Mouse (Mus musculus) embryonic facial prominence, embryonic 11.5 days (tissue): ENCODE measurements at regions not wholly inside any gene's neighbourhood (a gene's known extent, or its start where the extent isn't known, plus 50 kb on each side); places are given as distances from the start of the nearest gene placed in this dataset.

Experiments
- ATAC-seq: fragments of 200-750 bp; cut with Nextera tagmentation; replicated peaks from 2 replicates; pipeline ENCODE4 v1.8.0; 2017; ENCODE audit warnings: low read depth; ENCODE audit not compliant: insufficient number of reproducible peaks, low FRiP score, low TSS enrichment
- DNase-seq: peaks from one replicate; pipeline ENCODE4 v3.0.0-alpha.2; 2015; ENCODE audit warnings: low spot score
- H3K27ac ChIP-seq: fragments of 300-500 bp; sonication (generic); replicated peaks from 2 replicates; pipeline ENCODE4 v1.5.1; 2014; ENCODE audit warnings: mild to moderate bottlenecking, low read depth, low read length, control low read depth
- H3K27me3 ChIP-seq: fragments of 300-500 bp; sonication (generic); 2 replicates; pipeline ENCODE4 v1.6.1; 2014; ENCODE audit warnings: mild to moderate bottlenecking, low read length, moderate library complexity, mixed read lengths; ENCODE audit not compliant: control insufficient read depth, insufficient read depth
- H3K36me3 ChIP-seq: fragments of 300-500 bp; sonication (generic); replicated peaks from 2 replicates; pipeline ENCODE4 v1.6.1; 2014; ENCODE audit warnings: low read depth, mild to moderate bottlenecking, low read length, moderate library complexity, mixed read lengths; ENCODE audit not compliant: control insufficient read depth, insufficient read depth
- H3K4me1 ChIP-seq: fragments of 300-500 bp; sonication (generic); 2 replicates; pipeline ENCODE4 v1.6.1; 2014; ENCODE audit warnings: low read length, mixed read lengths; ENCODE audit not compliant: control insufficient read depth, insufficient read depth
- H3K4me2 ChIP-seq: fragments of 300-500 bp; sonication (generic); 2 replicates; pipeline ENCODE4 v1.6.1; 2014; ENCODE audit warnings: low read depth, mild to moderate bottlenecking, control low read depth, low read length, moderate library complexity
- H3K4me3 ChIP-seq: fragments of 300-500 bp; sonication (generic); 2 replicates; pipeline ENCODE4 v1.5.1; 2014; ENCODE audit warnings: low read depth, low read length, control low read depth
- H3K9ac ChIP-seq: fragments of 300-500 bp; sonication (generic); replicated peaks from 2 replicates; pipeline ENCODE4 v1.6.1; 2014; ENCODE audit warnings: mild to moderate bottlenecking, control low read depth, low read length
- H3K9me3 ChIP-seq: fragments of 300-500 bp; sonication (generic); replicated peaks from 2 replicates; pipeline ENCODE4 v1.6.1; 2016; ENCODE audit warnings: mild to moderate bottlenecking, low read length, inconsistent platforms, mixed read lengths; ENCODE audit not compliant: control insufficient read depth
- WGBS: fragments of 180-500 bp; shearing (Covaris S2); extraction: QIAGEN DNeasy Blood & Tissue Kit; methylation state at CpG from one replicate; pipeline ENCODE4 v1.1.7; 2014; 5-methylcytosine and 5-hydroxymethylcytosine counted together

DNA sequence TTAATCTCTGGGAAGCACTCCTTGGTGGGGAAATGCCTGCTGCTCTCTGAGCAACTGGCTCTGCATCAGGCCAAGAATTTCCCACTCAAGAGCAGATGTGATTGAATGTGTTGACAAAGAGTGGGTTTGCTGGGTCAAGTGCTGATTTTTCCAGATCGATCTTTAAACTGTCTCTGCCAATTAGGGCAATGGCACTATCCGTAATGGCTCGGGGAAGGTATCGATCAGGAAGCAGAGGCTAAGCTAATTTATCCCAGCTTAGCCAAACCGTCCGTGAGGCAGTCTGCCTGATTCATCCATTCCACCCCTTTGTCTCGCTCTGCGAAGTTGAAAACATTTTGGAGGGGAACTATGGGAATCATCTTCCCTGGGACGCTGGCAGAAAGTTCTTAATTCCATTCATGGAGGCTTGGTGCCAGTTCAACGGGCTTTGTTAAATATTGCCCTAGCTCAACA is 291.9 kb upstream of the Lyplal1 start:
- H3K4me3 ChIP-seq, result no peak overlapping the region
- H3K27me3 ChIP-seq, result no peaks in the 10 kb centered on the region
- no peaks in the 10 kb centered on the region for H3K36me3 ChIP-seq
- no peak overlapping the region for H3K27ac ChIP-seq
- no peaks in the 10 kb centered on the region for H3K9me3 ChIP-seq
- H3K4me1 ChIP-seq, result no peaks in the 10 kb centered on the region; the same call in 1 of the 2 replicates
- no peak for ATAC-seq
- no peak for DNase-seq
- no peak overlapping the region for H3K4me2 ChIP-seq
- 40% methylated on average over 10 of the region's 10 CpGs for WGBS
- 0 out of 2 replicates have a peak overlapping the region, but pooled peaks have one; percentile 32 for H3K9ac ChIP-seq

DNA sequence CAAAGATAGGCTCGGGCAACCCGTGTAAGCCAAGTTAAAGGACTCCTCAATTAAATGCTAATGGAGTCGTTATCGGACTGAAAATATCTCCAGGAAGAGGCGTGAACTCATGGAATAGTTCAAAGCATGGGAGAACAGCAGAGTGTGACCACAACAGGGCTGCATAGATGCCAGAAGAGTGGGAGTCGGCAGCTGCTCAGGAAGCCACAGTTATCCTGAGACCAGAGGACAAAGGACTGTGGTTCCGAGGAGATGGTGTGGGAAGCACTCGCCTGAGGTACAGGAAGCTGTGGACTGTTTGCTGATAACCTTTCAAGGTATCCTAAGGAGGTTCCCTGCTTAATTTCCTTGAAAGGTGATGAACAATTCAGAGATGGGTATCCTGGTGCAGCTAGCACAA is 290.5 kb upstream of the Lyplal1 start:
- Histone ChIP-seq H3K36me3 (no peaks in the 10 kb centered on the region), H3K27ac (no peak overlapping the region), H3K4me1 (no peaks in the 10 kb centered on the region; the same call in 1 of the 2 replicates), H3K4me2 (no peak overlapping the region), H3K27me3 (no peaks in the 10 kb centered on the region), H3K9me3 (no peaks in the 10 kb centered on the region), H3K4me3 (no peak overlapping the region), H3K9ac (no peak overlapping the region)
- no peak for DNase-seq
- ATAC-seq, result no peak
- 79% methylated on average over 8 of the region's 8 CpGs for WGBS

DNA sequence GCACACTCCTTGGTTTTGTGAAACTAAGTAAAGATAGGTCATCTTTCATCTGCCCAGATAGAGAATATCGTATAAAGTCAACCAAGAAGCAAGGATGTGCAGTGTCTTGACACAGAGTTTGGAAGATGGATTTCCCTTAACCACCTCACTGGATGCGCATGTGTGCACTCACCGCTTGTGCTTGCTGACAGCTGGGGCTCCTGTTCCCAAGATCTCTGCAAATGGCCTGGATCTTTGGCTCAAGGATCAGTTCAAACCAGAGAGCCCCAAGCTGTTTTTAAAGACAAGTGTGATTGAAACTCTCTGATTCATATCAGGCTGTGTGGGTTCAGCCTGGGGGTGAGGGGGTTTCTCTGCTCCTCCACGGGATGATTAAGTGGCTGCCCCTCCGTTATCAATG is 288.6 kb upstream of the Lyplal1 start:
- DNase-seq (no peak), ATAC-seq (no peak)
- WGBS, result 69% methylated on average over 5 of the region's 5 CpGs
- no peak overlapping the region for H3K9ac ChIP-seq
- H3K4me2 ChIP-seq, result no peak overlapping the region
- H3K9me3 ChIP-seq, result no peaks in the 10 kb centered on the region
- no peaks in the 10 kb centered on the region; the same call in 1 of the 2 replicates for H3K4me1 ChIP-seq
- H3K27me3 ChIP-seq, result no peaks in the 10 kb centered on the region
- no peaks in the 10 kb centered on the region for H3K36me3 ChIP-seq
- no peak overlapping the region for H3K27ac ChIP-seq
- H3K4me3 ChIP-seq, result no peak overlapping the region

DNA sequence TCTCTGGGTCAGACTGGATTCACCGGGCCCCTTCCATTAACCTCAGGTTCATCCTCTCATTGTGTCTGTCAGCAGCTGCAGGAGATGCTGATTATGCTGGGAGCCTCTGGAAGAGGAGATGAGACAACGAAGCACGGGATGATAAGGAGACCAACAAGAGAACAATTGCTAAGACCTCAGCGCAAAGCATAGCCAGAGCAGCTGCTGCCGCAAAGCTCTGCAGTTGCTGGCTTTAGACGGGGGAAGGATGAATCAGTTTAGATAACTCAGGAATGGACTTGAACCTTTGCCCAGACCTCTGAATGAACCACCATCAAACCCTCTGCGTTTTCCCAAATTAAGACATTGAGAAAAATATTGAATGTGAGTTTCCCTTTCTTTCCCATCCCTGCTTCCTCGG is 282.7 kb upstream of the Lyplal1 start:
- Histone ChIP-seq H3K27me3 (no peaks in the 10 kb centered on the region), H3K4me1 (no peaks in the 10 kb centered on the region), H3K27ac (no peak overlapping the region), H3K36me3 (no peaks in the 10 kb centered on the region), H3K9ac (no peak overlapping the region), H3K9me3 (no peaks in the 10 kb centered on the region), H3K4me3 (no peak overlapping the region), H3K4me2 (no peak overlapping the region)
- ATAC-seq (no peak), DNase-seq (no peak)
- WGBS, result 58% methylated on average over 8 of the region's 8 CpGs

DNA sequence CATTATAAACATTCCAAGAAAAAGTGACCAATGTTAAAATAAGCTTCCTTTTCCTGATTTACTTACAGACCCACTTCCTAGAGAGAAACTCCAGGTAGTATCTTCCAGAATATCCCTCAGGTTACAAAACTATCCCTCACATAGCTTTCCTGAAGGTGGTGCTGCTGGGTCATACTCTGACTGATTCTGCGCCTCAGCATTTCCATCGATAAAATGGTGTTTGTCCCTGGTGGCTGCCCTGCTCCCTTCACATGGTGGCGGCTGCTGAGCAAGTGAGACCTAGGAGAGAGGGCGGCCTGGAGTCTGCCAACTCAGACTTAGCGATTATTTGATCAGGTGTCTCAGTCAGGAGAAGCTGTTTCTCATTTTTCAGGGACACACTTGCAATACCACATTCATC is 275.9 kb upstream of the Lyplal1 start:
- Histone ChIP-seq H3K4me3 (no peak overlapping the region), H3K27ac (no peak overlapping the region), H3K4me1 (no peaks in the 10 kb centered on the region), H3K27me3 (no peaks in the 10 kb centered on the region), H3K9ac (no peak overlapping the region), H3K4me2 (no peak overlapping the region), H3K9me3 (no peaks in the 10 kb centered on the region), H3K36me3 (no peaks in the 10 kb centered on the region)
- 45% methylated on average over 5 of the region's 5 CpGs for WGBS
- ATAC-seq (no peak), DNase-seq (peak; percentile 37)

DNA sequence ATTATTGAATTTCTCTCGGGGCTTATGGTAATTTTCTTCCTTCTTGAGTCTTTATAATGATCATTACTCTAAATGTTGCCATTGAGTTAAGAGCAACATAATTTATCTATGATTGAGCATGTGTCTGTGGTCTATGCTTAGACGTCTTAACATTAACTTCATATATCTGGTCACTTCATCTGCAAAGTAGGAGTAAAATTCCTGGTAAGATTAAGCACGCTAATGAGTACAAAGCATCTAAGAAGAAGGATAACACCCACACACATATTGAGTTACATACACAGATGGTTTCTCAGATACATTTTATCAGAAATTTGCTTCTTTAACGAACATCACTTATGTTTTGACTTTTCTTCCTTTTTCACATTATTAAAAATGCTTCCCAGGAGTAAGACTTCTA is 267.3 kb upstream of the Lyplal1 start:
- 74% methylated on average over 4 of the region's 4 CpGs for WGBS
- Histone ChIP-seq H3K4me1 (no peaks in the 10 kb centered on the region), H3K9me3 (no peaks in the 10 kb centered on the region), H3K27ac (no peak overlapping the region), H3K4me3 (no peak overlapping the region), H3K27me3 (no peaks in the 10 kb centered on the region), H3K9ac (no peak overlapping the region), H3K36me3 (no peaks in the 10 kb centered on the region), H3K4me2 (no peak overlapping the region)
- ATAC-seq (no peak), DNase-seq (no peak)

DNA sequence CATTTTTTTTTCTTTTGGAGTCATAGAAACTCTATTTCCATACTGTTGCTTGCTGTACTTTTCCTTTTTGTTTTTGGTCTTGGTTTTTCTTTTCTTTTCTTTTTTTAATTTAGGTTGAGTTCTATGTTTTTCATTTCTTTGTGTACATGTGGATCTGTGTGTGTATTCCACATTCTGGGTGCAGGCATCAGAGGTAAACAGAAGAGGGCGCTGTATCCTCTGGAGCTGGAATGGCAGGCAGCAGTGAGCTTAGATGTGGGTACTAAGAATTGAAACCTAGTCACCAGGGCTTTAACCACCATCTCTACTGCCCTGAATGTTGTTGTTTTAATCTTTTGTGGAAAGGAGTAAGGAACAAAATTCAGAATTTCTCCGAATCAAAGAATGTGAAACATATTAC is 266.3 kb upstream of the Lyplal1 start:
- Histone ChIP-seq H3K36me3 (no peaks in the 10 kb centered on the region), H3K9ac (no peak overlapping the region), H3K4me2 (no peak overlapping the region), H3K4me3 (no peak overlapping the region), H3K4me1 (no peaks in the 10 kb centered on the region), H3K27ac (no peak overlapping the region), H3K27me3 (no peaks in the 10 kb centered on the region), H3K9me3 (no peaks in the 10 kb centered on the region)
- WGBS, result 76% methylated on average over 2 of the region's 2 CpGs
- ATAC-seq (no peak), DNase-seq (no peak)

DNA sequence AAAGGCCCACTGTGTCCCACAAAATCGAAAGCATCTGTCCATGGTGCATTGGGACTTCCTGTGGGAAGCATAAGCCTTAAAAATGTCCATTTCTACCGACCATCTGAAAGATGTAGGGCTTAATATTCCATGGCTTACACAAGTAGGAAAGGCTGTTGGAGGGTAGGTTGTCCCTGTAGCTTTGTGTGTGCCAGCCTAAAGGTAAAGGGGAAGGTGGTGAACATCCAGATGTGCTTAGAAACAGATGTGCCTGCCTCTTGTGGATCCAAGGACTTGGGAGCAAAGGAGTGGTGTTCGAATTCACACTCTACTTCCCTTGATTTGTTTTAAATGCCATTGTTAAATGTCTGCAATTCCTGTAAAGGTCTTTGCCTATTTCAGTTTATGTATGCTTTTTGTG is 265.9 kb upstream of the Lyplal1 start:
- no peak for DNase-seq
- no peak overlapping the region for H3K9ac ChIP-seq
- H3K9me3 ChIP-seq, result no peaks in the 10 kb centered on the region
- no peak overlapping the region for H3K27ac ChIP-seq
- no peak overlapping the region for H3K4me3 ChIP-seq
- no peak overlapping the region for H3K4me2 ChIP-seq
- no peak for ATAC-seq
- no peaks in the 10 kb centered on the region for H3K27me3 ChIP-seq
- H3K36me3 ChIP-seq, result no peaks in the 10 kb centered on the region
- 90% methylated on average over 3 of the region's 3 CpGs for WGBS
- no peaks in the 10 kb centered on the region for H3K4me1 ChIP-seq
